Mouse (Mus musculus) gonadal fat pad, adult 2 months (tissue): ENCODE measurements around the gene Xrcc2. TPM values are rescaled to one million over a fixed set of nuclear protein-coding genes. Genes with fewer than 3 reads are reported as not detected.

Experiments
- DNase-seq: peaks from one replicate; pipeline ENCODE4 v3.0.0-alpha.2; 2012; ENCODE audit warnings: low read depth
- polyA plus RNA-seq: library from polyadenylated mRNA; depleted of rRNA; stranded (reverse); fragments of >200 nt; gene quantifications from 2 replicates; pipeline ENCODE4 v1.2.3, GENCODE M21; 2012; rRNA removed

Xrcc2 gene
- polyA plus RNA-seq, 1 experiment: 5.3 TPM

DNA sequence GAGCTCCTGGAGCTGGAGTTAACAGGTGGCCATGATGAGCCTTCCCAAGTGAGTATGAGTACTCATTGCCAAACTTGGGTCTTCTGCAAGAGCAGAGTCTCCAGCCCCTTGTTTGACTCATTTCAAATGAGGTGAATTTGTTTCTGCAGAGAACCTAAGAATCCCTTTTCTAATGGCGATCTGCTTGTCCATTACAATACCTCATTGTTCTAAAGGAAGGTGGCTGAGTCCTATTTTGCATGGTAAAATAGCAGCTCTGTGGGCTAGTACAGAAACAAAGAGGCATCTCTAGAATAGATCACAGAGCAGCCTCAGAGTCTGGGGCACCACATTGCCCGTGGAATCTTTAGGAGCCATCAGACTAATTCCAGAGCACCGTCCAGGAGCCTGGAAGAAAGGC is 34.6 kb downstream of the Xrcc2 start:
- DNase-seq: no peak

DNA sequence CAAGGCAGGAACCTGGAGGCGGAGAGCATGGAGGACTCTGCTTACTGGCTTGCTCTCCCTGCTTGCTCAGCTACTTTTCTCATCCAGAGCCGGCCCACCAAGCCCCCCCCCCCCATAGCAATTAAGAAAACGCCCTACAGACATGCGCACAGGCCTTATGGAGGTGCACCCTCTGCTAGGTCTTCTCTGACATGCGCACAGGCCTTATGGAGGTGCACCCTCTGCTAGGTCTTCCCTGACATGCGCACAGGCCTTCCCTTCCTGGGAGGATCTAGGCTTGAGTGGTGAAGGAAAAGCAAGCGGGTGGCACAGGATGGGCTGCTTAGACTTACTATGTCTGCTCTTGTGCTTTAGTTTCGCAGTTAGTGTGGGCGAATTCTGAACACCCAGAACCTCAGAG is 37.3 kb downstream of the Xrcc2 start:
- no peak for DNase-seq

DNA sequence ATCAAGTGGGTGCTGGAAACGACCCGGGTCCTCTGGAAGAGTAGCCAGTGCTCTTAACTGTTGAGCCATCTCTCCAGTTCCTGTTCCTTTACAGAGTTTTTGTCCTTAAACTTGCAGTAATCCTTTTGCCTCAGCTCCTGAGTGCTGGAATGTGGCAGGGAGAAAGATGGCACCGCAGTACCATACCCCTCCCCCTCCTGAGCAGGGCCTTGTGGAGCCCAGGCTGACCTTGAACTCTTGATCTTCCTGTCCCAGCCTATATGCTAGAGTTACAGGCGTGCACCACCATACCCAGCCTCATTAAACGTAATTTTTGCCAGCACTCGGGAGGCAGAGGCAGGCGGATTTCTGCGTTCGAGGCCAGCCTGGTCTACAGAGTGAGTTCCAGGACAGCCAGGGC is 38.9 kb downstream of the Xrcc2 start:
- no peak for DNase-seq

DNA sequence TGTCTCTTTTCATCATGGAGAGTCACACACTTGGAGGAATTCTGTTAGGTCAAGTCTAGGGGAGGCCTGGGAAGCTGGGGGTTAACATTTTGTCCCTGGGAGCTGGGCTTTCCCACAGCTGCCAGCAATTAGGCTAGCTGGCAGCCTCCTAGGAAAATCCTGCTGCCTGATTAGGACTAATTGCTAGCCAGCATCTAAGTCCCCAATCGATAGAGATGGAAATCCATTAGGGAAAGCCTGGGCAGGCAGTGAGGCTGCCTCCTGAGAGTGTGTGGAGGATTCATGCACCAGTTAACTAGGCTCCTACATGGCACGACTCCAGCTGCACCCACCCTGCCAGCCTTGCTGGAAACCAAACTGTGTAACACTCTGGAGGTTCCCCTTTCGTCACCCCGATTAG is 39.5 kb downstream of the Xrcc2 start:
- no peak for DNase-seq

DNA sequence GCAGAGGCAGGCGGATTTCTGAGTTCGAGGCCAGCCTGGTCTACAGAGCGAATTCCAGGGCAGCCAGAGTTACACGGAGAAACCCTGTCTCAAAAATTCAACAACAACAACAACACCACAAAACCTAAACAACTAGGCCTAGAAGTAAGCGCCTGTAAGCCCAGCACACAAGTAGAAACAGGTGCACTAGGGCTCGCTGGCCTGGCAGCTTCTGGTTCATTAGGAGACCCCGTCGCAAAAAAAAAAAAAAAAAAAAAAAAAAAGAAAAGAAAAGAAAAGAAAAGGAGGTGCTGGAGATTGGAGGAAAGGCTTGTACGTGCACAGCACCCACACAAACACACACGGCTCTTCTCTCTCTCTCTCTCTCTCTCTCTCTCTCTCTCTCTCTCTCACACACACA is 40.1 kb downstream of the Xrcc2 start:
- no peak for DNase-seq

DNA sequence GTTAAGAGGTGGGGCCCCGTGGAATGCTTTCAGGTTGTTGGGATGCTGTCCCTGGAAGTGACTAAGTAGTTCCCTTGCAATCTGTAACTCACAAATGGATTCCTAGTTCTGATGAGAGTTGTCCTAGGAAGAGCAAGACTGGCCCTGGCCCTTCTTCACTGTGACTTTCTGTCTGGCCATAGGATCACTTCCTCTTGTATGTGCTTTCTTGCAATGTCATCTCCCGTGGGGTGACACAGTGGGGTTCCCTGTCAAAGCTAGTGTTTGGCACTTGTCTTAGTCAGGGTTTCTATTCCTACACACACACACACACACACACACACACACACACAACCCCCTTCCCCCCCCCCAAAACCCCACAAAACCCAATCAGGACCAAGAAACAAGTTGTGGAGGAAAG is 42.5 kb downstream of the Xrcc2 start:
- DNase-seq: no peak

DNA sequence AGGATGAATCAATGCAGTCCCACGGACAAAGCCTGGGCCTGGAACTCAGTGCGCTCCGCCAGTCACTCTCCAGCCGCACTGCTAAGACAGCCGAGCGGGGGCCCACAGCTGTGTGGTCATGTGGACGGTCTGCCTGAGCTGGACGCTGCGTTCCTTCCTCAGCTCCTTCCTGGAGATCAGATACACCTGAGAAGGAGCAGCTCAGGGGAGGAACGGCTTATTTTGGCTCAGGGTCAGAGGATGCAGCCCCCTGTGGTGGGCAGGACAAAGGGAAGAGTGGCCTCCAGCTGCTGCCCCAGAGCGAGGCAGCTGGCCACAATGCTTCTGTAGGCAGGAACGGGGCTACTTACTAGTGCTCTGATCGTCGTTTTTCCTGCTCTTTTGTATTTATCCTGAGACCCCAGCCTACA is 51.0 kb downstream of the Xrcc2 start:
- DNase-seq: no peak

DNA sequence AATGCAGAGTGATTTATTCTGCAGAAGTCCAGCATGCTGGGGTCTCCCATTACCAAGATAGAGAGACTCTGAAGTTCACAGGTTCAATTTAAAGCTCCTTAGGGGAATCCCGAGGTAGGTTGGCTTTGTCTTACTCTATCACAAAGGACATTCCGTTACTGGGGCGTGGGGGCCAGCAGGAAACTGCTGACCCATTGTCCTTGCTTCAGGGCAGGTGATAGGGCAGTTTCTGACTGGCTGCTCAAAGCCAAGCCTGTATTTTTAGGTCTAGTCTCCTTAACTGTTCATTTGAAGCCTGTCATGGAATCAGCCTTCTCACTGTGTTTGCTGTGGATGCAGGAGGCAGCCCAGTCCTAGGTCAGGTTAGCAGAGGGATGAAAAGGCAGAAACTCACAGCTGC is 52.2 kb downstream of the Xrcc2 start:
- no peak for DNase-seq

DNA sequence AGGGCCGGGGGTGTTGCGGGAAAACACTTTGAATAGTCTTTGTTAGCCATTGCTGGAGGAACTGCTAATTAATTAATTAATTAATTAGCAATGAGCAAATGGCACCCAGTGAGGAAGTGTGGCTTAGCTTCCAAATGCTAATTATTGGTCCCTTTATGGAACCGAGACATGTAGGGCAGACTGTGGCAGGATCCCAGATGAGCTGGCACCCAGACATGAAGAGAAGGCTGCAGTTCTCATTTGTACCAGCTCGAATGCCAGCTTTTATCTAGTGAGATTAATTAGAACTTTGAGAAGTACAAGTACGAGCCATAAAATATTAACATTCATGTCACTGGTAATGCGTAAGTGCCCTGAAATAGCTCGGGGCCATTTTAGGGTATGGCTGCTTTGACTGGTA is 53.2 kb downstream of the Xrcc2 start:
- no peak for DNase-seq

DNA sequence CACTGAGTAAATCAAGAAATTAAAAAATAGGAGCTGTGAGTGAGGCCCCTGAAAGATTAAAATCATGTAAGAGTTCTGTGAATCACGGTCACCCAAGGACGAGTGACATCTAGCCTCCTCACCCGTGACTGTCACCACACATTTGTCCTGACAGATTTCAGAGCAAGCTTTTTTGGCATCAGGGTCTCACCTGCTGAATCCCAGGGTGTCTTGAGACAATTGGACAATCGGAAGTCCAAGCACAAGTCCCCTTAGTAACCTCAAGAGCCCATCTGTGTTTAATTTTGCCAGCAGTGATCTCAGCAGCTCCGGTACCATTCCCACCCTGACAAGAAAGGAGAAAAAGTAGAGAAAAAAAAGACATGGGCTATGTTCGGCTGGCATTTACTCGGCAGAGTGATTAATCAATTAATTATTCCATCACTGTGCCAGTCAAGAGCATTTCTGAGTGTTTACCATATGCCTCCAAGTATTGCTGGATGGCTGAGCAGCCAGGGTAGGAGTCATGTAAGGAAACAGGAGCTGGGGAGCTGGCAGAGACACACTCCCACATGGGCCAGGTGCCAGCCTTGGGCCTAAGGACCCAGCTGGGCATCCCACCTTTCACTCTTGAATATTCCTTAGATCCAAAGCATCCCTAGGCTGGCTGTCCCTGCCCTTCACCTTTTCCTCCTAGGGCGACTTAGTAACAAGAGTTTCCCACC is 59.8 kb downstream of the Xrcc2 start:
- DNase-seq: no peak

DNA sequence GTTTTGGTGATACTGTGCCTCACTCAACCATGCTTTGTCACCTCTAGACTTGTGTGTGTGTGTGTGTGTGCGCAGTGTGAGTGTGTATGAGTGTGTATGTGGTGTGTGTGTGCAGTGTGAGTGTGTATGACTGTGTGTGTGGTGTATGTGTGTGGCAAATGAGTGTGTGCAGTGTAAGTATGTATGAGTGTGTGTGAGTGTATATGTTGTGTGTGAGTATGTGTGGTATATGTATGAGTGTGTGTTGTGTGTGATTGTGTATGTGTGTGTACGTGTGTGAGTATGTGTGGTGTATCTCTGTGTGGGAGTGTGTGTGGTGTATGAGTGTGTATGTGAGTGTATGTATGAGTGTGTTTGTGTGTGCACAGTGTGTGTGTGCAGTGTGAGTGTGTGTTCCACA is 61.1 kb downstream of the Xrcc2 start:
- no peak for DNase-seq

DNA sequence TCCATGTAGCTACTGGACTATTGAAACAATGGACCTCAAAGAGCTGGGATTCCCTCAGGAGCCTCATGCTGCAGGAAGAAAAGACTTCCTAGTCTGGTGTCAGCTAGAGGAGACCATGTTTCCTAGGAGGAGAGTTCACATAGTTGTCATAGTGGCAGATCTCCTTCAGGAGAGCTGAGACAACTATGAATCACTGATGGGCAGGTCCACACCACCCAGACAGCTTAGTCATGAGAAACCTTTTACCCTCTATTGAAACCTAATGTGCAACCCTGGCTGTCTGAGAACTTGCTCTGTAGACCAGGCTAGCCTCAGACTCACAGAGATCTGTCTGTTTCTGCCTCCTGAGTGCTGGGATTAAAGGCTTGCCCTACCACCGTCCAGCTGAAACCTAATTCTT is 62.9 kb downstream of the Xrcc2 start:
- no peak for DNase-seq

Other genes with a start within 250 kb of the Xrcc2 start
- gene Kmt2c, start 207.0 kb downstream of the Xrcc2 start, polyA plus RNA-seq: 21.6 and 25.8 TPM in 2 replicates
- gene Cct8l1, start 189.8 kb downstream of the Xrcc2 start, polyA plus RNA-seq: 0.09 and 0.23 TPM in 2 replicates
- 3.5 and 4.3 TPM in 2 replicates for gene Actr3b, start 54.2 kb upstream of the Xrcc2 start, polyA plus RNA-seq
- not detected in 2 replicates for gene Gm21663, start 236.6 kb upstream of the Xrcc2 start, polyA plus RNA-seq
- gene Gm21671, start 248.6 kb upstream of the Xrcc2 start, polyA plus RNA-seq: 0.04 TPM in 1 of 2 replicates, not detected in the other